Mouse (Mus musculus): ENCODE results near the gene Trip10.

Gene Trip10

GRCm38 (mm10) chr17:57234254-57234928 lies 14.9 kb upstream of the Trip10 start:
- DNase-seq (ENCODE audit: low read depth, low spot score): no peak

- DNase-seq (ENCODE audit: low read depth, low spot score): no peak
Observed at GRCm38 (mm10) chr17:57235803-57236202, 13.5 kb upstream of the Trip10 start.

DNA sequence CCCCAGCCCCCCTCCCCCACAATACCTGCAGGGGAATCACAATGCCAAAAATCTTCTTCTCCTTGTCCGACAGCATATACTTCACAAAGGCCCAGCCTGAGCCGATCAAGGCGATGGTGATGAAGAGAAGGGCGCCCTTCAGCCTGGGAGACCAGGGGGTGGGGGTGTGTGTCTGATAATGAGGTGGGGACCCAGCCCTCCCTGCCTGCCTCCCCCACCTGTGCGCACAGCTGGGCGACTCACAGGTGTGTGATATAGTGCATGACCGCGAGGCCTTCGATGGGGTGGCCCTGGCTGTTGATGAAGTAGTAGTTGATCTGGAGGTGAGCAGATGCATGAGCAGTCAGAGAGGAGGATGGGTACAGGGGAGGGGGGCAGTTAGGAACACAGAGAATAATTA lies 12.1 kb upstream of the Trip10 start:
- no peak for DNase-seq (ENCODE audit: low read depth, low spot score)

- DNase-seq (ENCODE audit: low read depth, low spot score): no peak
Observed at GRCm38 (mm10) chr17:57243650-57244370, 5.4 kb upstream of the Trip10 start.

DNA sequence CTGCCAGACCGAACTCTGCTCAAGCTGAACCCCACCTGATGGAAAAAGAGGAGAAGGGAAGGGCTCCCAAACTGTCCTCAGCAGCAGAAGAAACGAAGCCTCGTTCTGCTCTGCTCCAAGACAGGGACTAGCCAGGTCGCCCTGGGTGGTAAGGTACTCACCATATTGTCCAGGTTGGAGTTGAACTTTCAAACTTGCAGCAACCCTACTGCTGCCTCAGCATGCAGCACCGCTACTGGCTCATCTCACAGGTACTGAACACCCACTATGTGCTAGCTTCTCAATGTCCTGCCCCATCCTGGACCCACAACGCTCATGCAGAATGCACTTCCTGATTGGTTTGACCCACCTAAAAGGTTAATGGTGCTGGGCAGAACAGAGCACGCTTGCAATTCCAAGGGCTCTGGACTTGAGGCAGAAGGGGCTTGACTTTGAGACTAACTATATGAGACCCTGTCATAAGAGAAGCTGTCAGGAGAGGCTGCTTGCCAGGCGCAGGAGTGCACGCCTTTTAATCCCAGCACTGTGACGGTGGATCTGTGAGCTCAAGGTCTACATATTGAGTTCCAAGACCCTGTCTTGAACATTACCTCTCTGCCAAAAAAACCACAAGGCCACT lies 3.8 kb upstream of the Trip10 start:
- no peak for DNase-seq (ENCODE audit: low read depth, low spot score)

- no peak for DNase-seq (ENCODE audit: low read depth, low spot score)
Observed at GRCm38 (mm10) chr17:57246663-57247392, 2.4 kb upstream of the Trip10 start.

DNA sequence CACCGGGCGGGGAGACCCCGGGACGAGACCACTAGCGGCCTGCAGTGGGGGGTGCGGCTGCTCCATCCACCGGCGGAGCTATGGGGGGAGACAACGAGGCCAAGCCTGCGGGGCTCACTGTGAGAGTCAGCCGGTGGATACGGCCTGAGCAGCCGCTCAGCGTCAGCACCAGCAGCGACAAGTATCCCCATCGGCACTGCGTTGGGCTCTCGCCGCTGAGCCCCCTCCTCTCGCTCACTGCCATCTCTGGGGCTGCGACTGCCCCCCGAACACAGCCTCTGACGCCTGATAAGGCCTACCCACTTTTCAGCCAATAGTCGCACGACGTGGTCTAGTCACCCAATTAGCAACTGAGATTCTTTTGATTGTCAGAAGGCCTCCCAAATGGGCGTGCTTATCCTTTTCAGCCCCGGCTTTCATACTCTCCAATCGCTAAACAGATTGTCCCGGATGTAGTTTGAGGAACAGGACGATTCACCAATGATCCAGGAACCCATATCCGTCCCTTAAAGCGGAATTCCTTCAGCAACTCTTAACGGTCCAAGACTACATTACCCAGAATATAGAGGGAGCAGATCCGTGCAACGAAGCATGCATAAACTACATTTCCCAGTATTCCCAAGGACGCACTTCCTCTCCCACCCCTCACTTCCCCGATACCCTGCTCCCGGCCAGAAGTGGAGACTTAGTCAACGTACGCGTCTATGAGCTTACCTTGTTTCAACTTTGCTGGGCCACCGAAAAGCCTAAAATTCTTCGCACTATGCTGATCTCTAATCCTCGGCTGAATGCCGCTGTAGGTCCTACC lies 1.7 kb upstream of the Trip10 start:
- DNase-seq (ENCODE audit: low read depth, low spot score): peak; percentile 98

DNA sequence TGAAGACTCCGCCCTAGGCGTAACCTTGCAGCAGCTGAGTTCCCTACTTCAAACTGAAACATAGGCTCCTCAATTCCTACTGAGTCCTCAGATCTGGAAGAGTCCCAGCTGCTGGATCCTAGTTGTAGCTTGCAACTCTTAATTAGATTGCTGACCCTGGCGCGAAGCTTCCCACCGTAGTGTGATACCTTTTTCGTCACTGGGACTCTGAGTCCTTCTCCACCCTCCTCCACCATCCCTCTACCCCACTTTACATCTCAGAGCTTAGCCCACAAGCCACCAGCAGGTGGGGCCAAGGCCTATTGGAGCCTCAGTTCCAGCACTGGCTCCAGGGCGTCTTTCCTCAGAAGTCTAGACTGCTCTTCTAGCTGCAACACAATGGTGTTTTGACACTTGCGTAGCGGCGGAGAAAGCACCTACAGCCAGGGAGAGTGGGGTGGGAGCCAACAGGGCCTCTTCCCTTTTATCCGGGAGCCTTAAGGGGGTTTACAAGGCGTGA lies 1.0 kb upstream of the Trip10 start, which contains the start of gene Gpr108:
Gene Gpr108 (minus strand): TSS at position 246 of the 499 bp plus-strand sequence.
- DNase-seq (ENCODE audit: low read depth, low spot score): peak; percentile 57

DNA sequence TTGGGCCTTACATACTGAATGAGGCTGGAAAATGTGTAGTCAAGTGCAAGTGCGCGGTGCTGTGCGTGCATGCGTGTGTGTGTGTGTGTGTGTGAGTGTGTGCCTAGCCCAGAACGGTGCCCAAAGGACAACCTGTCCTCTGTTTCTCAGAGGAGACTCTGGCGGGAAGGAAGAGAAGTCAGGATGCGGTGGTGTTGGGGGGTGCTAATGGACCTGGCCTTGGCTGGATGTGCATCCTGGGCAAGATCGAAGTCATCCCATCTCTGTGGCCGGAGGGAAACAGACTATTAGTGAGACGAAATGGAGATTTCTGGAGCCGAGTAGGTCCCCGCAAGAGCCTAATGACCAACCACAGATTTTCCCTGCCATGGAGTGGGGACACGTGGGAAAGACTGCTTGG lies 484 bp upstream of the Trip10 start:
- DNase-seq (ENCODE audit: low read depth, low spot score): no peak

DNA sequence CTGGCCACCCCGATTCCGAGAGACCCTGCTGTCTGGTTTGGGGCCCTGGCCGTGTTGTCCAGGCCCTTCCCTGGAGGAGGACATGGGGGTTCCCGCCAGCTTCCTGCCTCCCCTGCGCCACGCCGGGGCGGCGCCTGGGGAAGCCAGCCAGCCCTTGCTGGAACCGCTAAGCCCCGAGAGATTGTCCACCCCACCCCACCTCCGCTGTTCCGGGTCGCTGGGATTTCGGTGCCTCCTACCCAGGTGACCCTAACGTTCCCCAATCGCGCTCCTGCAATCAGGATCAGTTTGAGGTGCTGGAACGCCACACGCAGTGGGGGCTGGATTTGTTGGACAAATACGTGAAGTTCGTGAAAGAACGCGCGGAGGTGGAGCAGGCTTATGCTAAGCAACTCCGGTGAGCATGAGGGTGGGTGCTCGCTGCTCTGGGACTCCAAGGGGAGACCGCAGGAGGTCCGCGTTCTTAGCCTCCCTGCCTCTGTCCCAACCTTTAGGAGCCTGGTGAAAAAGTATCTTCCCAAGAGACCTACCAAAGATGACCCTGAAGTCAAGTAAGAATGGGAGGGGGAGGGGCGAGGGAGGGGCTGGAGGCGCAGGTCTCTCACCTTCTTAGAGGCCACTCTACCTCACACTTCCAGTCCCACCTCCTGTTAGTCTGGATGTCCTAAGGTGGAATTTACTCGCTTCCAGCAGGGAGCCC lies 1.4 kb downstream of the Trip10 start:
- no peak for DNase-seq (ENCODE audit: low read depth, low spot score)

DNA sequence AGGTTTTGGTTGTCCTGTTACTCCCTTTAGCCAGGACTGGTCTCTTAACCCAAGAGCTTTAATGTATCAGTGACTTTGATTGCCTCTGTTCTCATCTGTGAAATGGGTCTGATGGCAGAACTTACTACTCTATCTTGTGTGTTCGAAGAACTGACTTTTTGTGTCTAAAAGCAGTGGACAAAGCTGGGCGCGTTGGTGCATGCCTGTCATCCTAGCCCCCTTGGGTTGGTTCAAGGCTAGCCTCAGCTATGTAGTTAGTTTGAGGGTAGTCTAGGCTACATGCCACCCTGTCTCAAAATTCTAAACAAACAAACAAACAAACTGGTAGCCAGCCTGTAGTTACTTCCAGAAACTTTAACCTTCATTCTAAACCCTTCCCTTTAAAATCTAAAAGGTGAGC lies 2.2 kb downstream of the Trip10 start:
- DNase-seq (ENCODE audit: low read depth, low spot score): no peak

DNA sequence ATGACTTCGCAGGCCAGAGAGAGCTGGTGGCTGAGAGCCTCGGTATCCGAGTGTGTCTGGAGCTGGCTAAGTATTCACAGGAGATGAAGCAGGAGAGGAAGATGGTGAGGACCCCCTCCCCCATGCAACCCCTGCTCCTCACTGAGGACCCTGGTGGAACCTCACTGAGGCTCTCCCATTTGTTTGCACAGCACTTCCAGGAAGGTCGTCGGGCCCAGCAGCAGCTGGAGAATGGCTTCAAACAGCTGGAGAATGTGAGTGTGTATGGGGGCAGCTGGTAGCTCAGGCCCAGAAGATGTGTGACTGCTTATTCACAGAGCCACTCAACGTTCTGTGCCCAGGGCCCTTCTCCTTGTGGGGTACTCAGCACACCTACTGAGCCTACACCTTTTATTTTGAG lies 4.1 kb downstream of the Trip10 start:
- no peak for DNase-seq (ENCODE audit: low read depth, low spot score)

DNA sequence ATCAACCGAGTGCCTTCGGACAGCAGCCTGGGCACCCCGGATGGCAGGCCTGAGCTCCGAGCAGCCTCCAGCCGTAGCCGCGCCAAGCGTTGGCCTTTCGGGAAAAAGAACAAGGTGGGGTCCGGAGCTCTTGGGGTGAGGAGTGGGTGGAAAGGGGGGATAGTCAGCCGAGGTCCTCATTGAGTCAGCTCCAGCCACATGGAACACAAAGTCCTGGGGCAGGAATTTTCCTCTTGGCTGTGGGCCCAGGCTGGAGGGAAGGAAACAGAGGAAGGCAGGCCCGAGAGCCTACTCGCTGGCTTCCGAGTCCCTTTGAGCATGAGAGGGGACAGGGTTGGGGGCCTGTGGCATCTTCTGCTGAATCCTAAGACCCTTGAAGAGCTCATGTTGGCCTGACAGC lies 6.1 kb downstream of the Trip10 start:
- DNase-seq (ENCODE audit: low read depth, low spot score): no peak

DNA sequence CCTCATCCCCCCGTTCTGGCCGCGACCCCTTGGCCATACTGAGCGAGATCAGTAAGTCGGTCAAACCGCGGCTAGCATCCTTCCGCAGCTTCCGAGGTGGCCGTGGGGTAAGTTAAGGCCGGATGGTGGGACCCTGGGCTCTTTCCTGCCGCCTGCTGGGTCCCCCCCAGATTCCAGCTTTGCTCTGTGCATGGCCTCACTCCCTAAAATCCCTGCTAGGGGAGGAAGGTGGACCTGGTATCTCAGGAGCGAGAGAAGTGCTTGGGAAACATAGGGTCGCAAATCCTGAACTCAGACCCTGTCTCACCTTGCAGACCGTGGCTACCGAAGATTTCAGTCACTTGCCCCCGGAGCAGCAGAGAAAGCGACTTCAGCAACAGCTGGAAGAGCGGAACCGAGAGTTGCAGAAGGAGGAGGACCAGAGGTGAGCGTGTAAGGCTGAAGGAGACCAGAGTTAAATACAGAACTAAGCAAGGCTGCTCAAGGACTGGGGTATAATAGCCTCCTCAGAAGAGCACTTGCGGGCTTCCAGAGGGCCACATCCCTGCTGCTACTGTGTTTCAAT lies 7.7 kb downstream of the Trip10 start:
- DNase-seq (ENCODE audit: low read depth, low spot score): no peak

GRCm38 (mm10) chr17:57258191-57258590 lies 8.9 kb downstream of the Trip10 start:
- DNase-seq (ENCODE audit: low read depth, low spot score): no peak

- DNase-seq (ENCODE audit: low read depth, low spot score): no peak
Observed at GRCm38 (mm10) chr17:57259742-57260141, 10.5 kb downstream of the Trip10 start.

- DNase-seq (ENCODE audit: low read depth, low spot score): no peak
Observed at GRCm38 (mm10) chr17:57260351-57260750, 11.1 kb downstream of the Trip10 start.

DNA sequence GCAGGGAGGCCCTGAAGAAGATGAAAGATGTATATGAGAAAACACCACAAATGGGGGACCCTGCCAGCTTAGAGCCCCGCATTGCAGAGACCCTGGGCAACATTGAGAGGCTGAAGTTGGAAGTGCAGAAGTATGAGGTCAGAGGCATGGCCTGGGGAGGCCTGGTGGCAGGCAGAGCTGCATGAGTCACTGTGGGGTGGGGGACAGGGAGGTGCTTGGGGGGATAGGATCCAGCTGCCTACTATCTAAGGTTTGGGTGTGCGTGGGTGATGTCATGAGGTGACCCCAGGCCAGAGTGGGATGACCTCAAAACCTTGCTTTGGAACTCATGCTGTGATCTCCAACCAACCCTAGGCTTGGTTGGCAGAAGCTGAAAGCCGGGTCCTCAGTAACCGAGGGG lies 12.0 kb downstream of the Trip10 start:
- DNase-seq (ENCODE audit: low read depth, low spot score): no peak

DNA sequence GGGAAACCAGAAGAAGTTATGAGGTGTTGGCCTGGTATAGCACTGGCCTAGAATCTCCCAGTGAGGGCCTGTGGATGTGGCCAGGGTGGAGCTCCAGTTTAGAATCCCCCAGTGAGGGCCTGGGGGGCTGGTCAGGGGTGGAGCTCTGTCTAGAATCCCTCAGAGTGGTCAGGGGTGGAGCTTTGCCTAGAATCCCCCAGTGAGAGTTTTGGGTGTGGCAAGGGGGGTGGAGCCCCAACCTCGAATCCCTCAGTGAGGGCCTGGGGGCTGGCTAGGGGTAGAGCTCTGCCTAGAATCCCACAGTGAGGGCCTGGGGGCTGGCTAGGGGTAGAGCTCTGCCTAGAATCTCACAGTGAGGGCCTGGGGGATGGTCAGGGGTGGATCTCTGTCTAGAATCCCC lies 12.5 kb downstream of the Trip10 start:
- no peak for DNase-seq (ENCODE audit: low read depth, low spot score)

GRCm38 (mm10) chr17:57262901-57263550 lies 13.8 kb downstream of the Trip10 start:
- DNase-seq (ENCODE audit: low read depth, low spot score): no peak
